Mouse (Mus musculus) embryonic facial prominence, embryonic 14.5 days (tissue): ENCODE results near the gene Aqp5. TPM values are rescaled to one million over a fixed set of nuclear protein-coding genes. Genes with fewer than 3 reads are reported as not detected.
A peak's percentile ranks its signal among the peaks of the same experiment; 100 is the strongest.

Experiments used
- ATAC-seq: fragments of 200-750 bp; cut with Nextera tagmentation; 2 replicates; pipeline ENCODE4 v1.8.0; 2017; ENCODE audit warnings: low read depth, moderate number of reproducible peaks, moderate TSS enrichment
- DNase-seq: peaks from one replicate; pipeline ENCODE4 v3.0.0-alpha.2; 2015; ENCODE audit warnings: low spot score
- H3K27ac ChIP-seq: fragments of 300-500 bp; sonication (generic); replicated peaks from 2 replicates; pipeline ENCODE4 v1.5.1; 2014; ENCODE audit warnings: low read depth, mild to moderate bottlenecking, low read length, moderate library complexity
- H3K27me3 ChIP-seq: fragments of 300-500 bp; sonication (generic); replicated peaks from 2 replicates; pipeline ENCODE4 v1.6.1; 2014; ENCODE audit warnings: low read length; ENCODE audit not compliant: control insufficient read depth, insufficient read depth
- H3K36me3 ChIP-seq: fragments of 300-500 bp; sonication (generic); 2 replicates; pipeline ENCODE4 v1.6.1; 2014; ENCODE audit warnings: low read length, mixed read lengths; ENCODE audit not compliant: control insufficient read depth, insufficient read depth
- H3K4me1 ChIP-seq: fragments of 300-500 bp; sonication (generic); 2 replicates; pipeline ENCODE4 v1.6.1; 2014; ENCODE audit warnings: antibody characterized with exemption, low read length; ENCODE audit not compliant: control insufficient read depth, insufficient read depth
- H3K4me2 ChIP-seq: fragments of 300-500 bp; sonication (generic); 2 replicates; pipeline ENCODE4 v1.6.1; 2014; ENCODE audit warnings: low read depth, mild to moderate bottlenecking, low read length, moderate library complexity, mixed read lengths
- H3K4me3 ChIP-seq: fragments of 300-500 bp; sonication (generic); 2 replicates; pipeline ENCODE4 v1.5.1; 2014; ENCODE audit warnings: low read depth, mild to moderate bottlenecking, low read length
- H3K9ac ChIP-seq: fragments of 300-500 bp; sonication (generic); 2 replicates; pipeline ENCODE4 v1.6.1; 2014; ENCODE audit warnings: low read depth, mild to moderate bottlenecking, low read length, moderate library complexity, mixed read lengths
- H3K9me3 ChIP-seq: fragments of 300-500 bp; sonication (generic); 2 replicates; pipeline ENCODE4 v1.6.1; 2016; ENCODE audit warnings: low read length; ENCODE audit not compliant: control insufficient read depth
- WGBS: fragments of 180-500 bp; shearing (Covaris S2); extraction: QIAGEN DNeasy Blood & Tissue Kit; methylation state at CpG from one replicate; pipeline ENCODE4 v1.1.7; 2014; 5-methylcytosine and 5-hydroxymethylcytosine counted together
- polyA plus RNA-seq: library from polyadenylated mRNA; unstranded; fragments of >200 nt; fragmentation: Nextera tagmentation; extraction: Ambion mirVana; gene quantifications from 2 replicates; pipeline ENCODE4 v1.2.1, GENCODE M21; 2014

Gene Aqp5
- polyA plus RNA-seq, 1 experiment from 2014 or later: 2.9 TPM

DNA sequence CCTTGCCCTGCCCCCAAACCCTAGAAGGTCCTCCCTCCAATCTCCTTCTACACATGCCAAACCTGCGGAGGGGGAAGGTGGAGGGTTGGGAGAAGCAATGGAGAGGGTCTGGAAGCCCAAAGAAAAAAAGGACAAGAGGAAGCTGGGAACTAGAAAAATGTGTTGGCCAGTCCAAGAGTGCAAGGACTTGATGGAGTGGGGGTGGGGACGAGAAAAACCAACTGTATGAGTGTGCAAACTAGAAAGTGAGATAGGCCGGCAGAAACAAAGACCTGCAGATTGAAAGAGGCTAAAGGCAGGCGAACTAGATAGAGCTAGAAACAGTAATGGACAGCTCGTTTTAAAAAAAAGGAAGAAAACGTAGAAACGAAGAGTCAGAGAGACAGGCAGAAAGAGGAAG lies 878 bp upstream of the Aqp5 start:
- Histone ChIP-seq H3K4me3 (0 out of 2 replicates have a peak overlapping the region, but pooled peaks have one; percentile 44), H3K9ac (no peak overlapping the region), H3K36me3 (no peaks in the 10 kb centered on the region), H3K4me1 (peaks cover 5% of the 10 kb centered on the region; the same call in 1 of the 2 replicates), H3K4me2 (no peak overlapping the region), H3K9me3 (no peaks in the 10 kb centered on the region), H3K27ac (no peak overlapping the region), H3K27me3 (peaks cover 99% of the 10 kb centered on the region)
- 22% methylated on average over 7 of the region's 7 CpGs for WGBS
- DNase-seq: no peak
- no peak for ATAC-seq

GRCm38 (mm10) chr15:99592177-99592576 lies 1.6 kb downstream of the Aqp5 start:
- WGBS: 73% methylated on average over 8 of the region's 8 CpGs
- no peak overlapping the region for H3K4me3 ChIP-seq
- H3K4me2 ChIP-seq: no peak overlapping the region

GRCm38 (mm10) chr15:99592877-99593276 lies 2.3 kb downstream of the Aqp5 start:
- Histone ChIP-seq H3K4me3 (no peak overlapping the region), H3K36me3 (no peaks in the 10 kb centered on the region), H3K4me1 (0 out of 2 replicates have a peak, but pooled peaks cover 4% of the 10 kb centered on the region), H3K9me3 (no peaks in the 10 kb centered on the region), H3K27ac (no peak overlapping the region), H3K27me3 (peaks cover 86% of the 10 kb centered on the region), H3K4me2 (no peak overlapping the region), H3K9ac (no peak overlapping the region)
- DNase-seq (no peak), ATAC-seq (no peak)
- 82% methylated on average over 4 of the region's 5 CpGs for WGBS

More at GRCm38 (mm10) chr15:99592177-99592576, 1.6 kb downstream of the Aqp5 start:
- no peak for ATAC-seq
- Histone ChIP-seq H3K9ac (no peak overlapping the region), H3K27ac (no peak overlapping the region), H3K9me3 (no peaks in the 10 kb centered on the region), H3K27me3 (peaks cover 86% of the 10 kb centered on the region), H3K4me1 (0 out of 2 replicates have a peak, but pooled peaks cover 4% of the 10 kb centered on the region), H3K36me3 (no peaks in the 10 kb centered on the region)
- no peak for DNase-seq

DNA sequence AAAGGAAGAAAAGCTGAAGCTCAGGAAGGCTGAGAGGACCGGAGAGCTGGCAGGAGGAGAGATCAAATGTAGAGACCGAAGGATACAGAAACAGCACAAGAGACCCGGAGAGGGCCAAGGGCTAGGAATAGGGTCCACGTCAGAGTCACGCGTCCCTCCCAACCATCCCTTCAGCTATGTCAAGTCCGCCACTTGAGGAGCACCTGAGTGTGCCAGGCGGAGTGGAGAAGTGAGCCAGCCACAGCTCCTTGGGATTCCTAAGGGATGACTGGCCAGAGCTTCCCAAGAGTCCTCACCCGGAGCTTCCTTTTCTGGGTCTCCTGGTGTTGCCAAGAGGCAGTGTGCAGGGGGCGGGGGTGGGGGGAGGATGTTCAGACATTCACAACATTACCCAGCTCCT lies 4.4 kb downstream of the Aqp5 start:
- 78% methylated on average over 10 of the region's 10 CpGs for WGBS
- ATAC-seq (no peak), DNase-seq (no peak)
- H3K4me3 ChIP-seq: no peak overlapping the region
- H3K27ac ChIP-seq: no peak overlapping the region
- no peaks in the 10 kb centered on the region for H3K9me3 ChIP-seq
- peaks cover 75% of the 10 kb centered on the region for H3K27me3 ChIP-seq
- 0 out of 2 replicates have a peak, but pooled peaks cover 4% of the 10 kb centered on the region for H3K4me1 ChIP-seq
- no peak overlapping the region for H3K9ac ChIP-seq
- no peaks in the 10 kb centered on the region for H3K36me3 ChIP-seq
- no peak overlapping the region for H3K4me2 ChIP-seq

- Histone ChIP-seq H3K9me3 (no peaks in the 10 kb centered on the region), H3K4me2 (no peak overlapping the region), H3K4me1 (no peaks in the 10 kb centered on the region), H3K27me3 (peaks cover 76% of the 10 kb centered on the region), H3K27ac (no peak overlapping the region), H3K36me3 (no peaks in the 10 kb centered on the region), H3K4me3 (no peak overlapping the region), H3K9ac (no peak overlapping the region)
- ATAC-seq (peak; percentile 92), DNase-seq (peak; percentile 86)
- WGBS: 0% methylated on average over 7 of the region's 7 CpGs
Measured at GRCm38 (mm10) chr15:99596056-99596687, 5.6 kb downstream of the Aqp5 start.

DNA sequence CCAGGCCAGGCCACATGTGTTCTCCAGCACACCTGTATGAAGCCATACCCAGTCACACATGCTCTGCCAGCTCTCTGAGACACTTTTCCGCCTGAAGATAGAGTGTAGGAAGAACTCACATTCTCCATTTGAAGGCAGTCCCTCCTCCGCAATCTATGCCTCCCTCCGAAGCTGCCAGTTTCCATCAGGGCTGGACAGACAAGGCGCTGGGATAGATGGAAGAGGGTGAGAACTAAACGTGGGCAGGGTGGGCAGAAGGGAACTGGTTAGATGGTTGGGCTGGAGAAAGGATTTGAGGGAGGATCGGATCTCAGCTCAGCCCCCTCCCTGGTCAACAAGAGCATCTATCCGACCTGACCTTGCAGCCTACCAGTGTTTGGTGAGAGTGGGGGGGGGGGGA lies 6.3 kb downstream of the Aqp5 start:
- ATAC-seq: no peak
- peaks cover 74% of the 10 kb centered on the region for H3K27me3 ChIP-seq
- no peak for DNase-seq

DNA sequence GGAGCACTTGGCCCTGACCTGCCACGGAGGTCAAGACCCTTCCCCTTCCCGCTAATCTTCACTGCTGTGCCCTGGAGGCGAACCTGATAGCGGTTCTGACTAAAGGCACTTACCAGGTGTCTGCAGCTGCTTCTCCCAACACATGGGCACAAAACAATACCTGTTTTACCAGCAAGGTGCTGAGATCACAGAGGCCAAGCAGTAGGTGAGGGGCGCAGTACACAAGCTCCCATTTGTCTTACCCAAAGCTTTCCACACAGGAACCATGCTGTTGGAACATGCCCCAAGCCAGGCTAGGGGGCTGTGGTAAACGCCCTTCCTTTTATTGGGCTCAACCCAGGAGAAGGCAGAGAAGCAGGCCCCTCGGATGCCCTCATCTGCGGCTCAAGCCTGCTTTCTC lies 7.0 kb downstream of the Aqp5 start:
- H3K4me3 ChIP-seq: no peak overlapping the region
- no peaks in the 10 kb centered on the region for H3K4me1 ChIP-seq
- no peaks in the 10 kb centered on the region for H3K36me3 ChIP-seq
- H3K4me2 ChIP-seq: no peak overlapping the region
- WGBS: 41% methylated on average over 8 of the region's 8 CpGs
- H3K27me3 ChIP-seq: peaks cover 66% of the 10 kb centered on the region
- ATAC-seq (no peak), DNase-seq (no peak)
- H3K9ac ChIP-seq: no peak overlapping the region
- no peaks in the 10 kb centered on the region for H3K9me3 ChIP-seq
- H3K27ac ChIP-seq: no peak overlapping the region

More for the DNA sequence above, 6.3 kb downstream of the Aqp5 start:
- Histone ChIP-seq H3K4me3 (no peak overlapping the region), H3K9ac (no peak overlapping the region), H3K4me1 (no peaks in the 10 kb centered on the region), H3K36me3 (no peaks in the 10 kb centered on the region), H3K9me3 (no peaks in the 10 kb centered on the region), H3K27ac (no peak overlapping the region), H3K4me2 (no peak overlapping the region)
- WGBS: 55% methylated on average over 7 of the region's 7 CpGs

GRCm38 (mm10) chr15:99599245-99600070 lies 8.9 kb downstream of the Aqp5 start:
- ATAC-seq (no peak), DNase-seq (no peak)
- Histone ChIP-seq H3K4me2 (no peak overlapping the region), H3K4me1 (no peaks in the 10 kb centered on the region), H3K27me3 (peaks cover 59% of the 10 kb centered on the region), H3K9me3 (no peaks in the 10 kb centered on the region), H3K9ac (0 out of 2 replicates have a peak overlapping the region, but pooled peaks have one; percentile 5), H3K27ac (no peak overlapping the region), H3K4me3 (no peak overlapping the region), H3K36me3 (no peaks in the 10 kb centered on the region)
- WGBS: 57% methylated on average over 17 of the region's 17 CpGs
